Mouse (Mus musculus) retina, embryonic 14.5 days (tissue): Measurements from ENCODE around the gene Epp13.
"Not testable (repeated sequence)": the region's sequence is repeated elsewhere in the genome, so short reads cannot be mapped to it uniquely, and the experiment has no call there.

Experiments
- DNase-seq: peaks from one replicate; pipeline ENCODE4 v3.0.0-alpha.2; 2015; ENCODE audit warnings: low spot score

The Epp13 gene

DNA sequence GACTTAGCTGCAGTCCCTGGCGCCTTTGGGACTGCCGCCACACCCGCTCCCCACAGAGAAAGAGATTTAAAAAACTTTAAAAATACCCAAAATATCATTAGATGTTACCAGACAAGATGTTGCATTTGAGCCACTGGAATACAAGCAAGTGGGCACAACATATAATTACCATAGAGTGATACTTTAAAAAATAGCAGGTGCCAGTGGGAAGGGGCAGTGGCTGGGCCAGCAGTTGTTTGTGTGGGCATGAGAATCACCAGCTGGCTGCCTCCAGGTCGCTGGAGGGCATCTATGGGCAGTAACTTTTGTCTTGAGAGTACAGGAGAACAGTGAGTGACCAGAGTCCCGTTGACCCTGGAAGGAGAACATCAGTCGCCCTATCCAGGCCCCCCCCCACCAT, at the start of gene Epp13:
Gene Epp13 (plus strand): TSS at position 301 of the 400 bp plus-strand sequence.
- DNase-seq = no peak

DNA sequence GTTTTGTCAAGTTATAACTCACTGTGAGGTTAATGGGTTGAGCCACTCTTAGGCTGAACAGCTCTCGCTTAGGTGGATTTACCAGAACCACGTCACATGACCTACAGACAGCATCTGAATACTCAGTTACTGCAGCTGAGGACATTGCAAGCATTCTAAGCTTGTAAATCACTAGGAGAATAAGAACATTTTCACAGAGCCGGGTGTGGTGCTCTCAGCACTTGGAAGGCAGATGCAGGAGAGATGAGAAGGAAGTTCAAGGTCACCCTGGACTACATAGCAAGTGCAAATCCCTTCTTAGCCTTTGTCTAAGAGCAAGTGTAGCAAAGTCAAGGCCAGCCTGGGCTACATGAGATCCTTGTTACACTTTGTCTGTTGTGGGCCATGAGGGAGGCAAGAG, 48.3 kb upstream of the Epp13 start:
- no peak for DNase-seq

DNA sequence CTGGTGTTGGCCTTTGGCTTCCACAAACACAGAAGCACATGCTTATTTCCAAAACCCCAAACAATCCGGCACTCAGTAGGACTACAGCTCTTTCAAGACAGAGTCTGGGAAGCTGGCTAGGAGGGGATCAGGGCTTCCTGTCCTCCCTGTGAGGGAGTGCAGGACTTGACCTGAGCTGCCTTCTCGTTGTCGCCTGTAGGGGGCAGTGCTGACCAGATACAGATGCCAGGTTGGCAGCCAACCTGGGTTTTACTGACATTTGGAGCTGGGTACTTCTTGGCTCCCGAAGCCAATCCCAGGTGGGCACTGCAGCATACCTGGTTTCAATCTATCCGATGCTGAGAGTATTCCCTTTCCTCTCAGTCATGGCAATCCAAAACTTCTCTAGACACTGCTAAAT, 39.4 kb upstream of the Epp13 start:
- DNase-seq = no peak

DNA sequence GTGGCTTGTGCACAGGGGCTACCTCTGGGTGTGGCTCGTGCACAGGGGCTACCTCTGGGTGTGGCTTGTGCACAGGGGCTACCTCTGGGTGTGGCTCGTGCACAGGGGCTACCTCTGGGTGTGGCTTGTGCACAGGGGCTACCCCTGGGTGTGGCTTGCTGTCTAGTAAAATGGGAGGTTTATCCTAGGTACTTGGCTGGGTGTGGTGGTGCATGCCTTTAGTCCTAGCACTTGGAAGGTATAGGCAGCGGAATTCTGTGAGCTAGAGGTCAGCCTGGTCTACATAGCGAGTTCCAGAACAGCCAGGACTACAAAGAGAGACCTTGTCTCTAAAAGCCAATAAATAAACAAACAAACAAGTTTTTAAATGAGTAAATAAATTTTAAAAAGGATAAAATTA, 37.8 kb upstream of the Epp13 start:
- DNase-seq = not testable (repeated sequence)

DNA sequence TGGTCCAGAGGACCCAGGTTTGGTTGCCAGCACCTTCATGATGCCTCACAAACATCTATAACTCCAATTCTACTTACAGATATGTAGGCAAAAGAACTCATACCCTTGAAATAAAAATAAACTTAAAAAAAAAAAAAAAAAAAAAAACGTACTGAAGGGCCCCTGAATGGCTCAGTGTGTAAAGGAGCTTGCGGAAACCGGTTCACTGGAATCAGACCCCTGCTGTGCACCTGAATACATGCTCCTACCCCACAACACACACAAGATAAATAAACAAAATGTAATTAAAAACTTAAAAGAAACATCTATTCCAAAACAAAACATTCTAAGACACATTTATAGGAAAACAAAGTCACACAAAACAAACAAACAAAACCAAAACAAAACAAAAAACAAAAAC, 32.4 kb upstream of the Epp13 start:
- no peak for DNase-seq

DNA sequence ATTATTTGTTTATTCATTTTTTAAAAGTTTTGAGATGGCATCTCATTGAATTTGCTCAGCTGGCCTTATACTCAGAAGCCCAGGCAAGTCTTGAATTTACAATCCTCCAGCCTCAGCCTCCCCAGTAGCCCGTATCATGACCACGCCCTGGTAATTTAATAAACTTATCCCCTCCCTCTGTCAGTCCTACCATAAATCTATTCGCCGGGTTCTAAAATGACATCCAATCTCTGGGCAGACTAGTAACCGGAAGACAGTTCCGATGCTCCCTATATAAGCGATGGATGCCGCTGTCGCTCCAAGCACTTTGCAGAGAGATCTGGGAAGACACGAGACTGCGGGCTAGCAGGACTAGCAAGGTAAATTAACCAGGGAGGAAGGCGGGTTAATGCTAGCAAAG, 30.5 kb upstream of the Epp13 start, which contains the start of gene Zscan5b:
Gene Zscan5b (plus strand): TSS at position 301 of the 400 bp plus-strand sequence.
- no peak for DNase-seq

DNA sequence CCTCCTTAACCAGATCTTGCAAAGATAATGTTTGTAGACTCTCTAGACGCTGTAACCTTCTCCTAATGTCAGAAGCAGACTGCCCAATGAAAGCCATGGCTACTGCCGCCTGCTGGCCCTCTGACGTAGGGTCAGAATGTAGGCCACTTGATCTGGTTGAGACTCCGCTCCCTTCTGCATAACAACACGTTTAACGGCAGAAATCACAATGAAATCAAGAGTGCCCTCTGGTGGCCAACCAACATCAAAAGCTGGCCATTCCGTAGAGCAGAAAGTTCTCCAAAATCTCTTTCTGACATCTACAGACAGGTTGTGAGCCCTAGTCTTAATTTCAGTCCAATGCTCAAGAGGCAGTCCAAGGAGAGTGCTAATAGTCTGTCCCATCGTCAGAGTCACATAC, 24.0 kb upstream of the Epp13 start:
- peak; percentile 11 for DNase-seq

- no peak for DNase-seq
These were observed 12.7 kb upstream of the Epp13 start for GRCm38 (mm10) chr7:6239787-6240186.

DNA sequence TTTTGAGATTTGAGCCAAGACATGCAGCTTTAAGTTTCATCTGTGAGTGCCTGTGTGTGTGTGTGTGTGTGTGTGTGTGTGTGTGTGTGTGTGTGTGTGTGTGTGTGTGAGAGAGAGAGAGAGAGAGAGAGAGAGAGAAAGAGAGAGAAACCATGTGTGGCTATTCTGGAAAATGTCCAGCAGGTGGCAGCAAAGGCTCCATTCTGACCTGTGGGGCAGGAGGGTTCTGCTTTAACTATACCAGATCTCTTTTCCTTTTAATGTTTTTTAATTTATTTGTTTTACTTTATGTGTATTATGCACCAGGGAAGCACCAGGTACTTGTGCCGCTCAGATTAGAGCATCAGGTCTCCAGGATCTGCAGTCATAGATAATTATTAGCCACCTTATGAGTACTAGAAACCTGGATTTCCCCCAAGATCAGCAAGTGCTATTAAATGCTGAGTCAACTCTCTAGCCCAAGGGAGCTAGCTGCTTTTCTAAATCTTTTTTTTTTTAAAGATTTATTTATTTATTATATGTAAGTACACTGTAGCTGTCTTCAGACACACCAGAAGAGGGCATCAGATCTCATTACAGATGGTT, 11.6 kb upstream of the Epp13 start:
- peak; percentile 77 for DNase-seq

DNA sequence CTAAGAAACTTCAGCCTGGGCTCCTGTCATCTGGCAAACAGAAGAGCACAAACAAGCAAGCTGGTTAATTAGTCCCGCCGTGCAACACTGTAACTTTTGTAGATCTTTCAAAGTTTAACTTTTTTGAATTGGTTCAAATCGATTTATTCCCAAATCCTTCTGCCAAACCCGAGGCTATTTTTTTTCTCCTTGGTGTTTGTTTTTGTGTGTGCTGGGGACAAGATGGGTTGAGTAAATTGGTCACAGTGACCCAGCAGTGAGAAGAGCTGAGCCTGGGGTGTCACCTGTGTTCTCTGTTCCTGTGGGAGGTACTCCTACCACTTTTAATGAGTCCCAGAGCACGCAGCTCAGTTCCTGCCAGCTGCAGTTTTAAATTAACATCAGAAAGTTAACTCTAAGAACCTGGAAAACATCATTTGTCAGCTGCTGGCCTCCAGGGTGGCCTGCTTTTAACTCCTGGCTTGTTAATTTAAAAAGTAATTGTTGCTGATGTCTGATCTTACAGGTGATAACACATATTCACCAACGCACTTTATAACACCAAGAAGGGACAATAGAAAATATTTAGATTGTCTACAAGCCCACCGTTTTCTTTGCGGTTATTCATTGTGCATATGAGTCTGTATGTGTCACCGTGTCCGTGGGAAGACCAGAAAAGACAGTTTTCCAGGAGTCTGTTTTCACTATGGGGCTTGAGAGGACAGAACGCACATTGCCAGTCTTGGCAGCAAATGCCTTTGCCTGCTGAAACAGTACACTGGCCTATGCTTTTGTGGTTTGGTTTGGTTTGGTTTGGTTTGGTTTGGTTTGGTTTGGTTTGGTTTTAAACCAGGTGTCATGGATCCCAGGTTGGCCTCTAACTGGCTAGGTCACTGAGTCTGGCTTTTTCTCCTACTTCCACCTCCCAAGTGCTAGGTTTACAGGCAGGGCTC, 7.9 kb upstream of the Epp13 start:
- DNase-seq = no peak

- no peak for DNase-seq
These were observed 1.9 kb downstream of the Epp13 start for GRCm38 (mm10) chr7:6254451-6254850.

GRCm38 (mm10) chr7:6257386-6257785, 4.9 kb downstream of the Epp13 start:
- no peak for DNase-seq

- no peak for DNase-seq
These were observed 6.0 kb downstream of the Epp13 start for GRCm38 (mm10) chr7:6258232-6259220.

DNA sequence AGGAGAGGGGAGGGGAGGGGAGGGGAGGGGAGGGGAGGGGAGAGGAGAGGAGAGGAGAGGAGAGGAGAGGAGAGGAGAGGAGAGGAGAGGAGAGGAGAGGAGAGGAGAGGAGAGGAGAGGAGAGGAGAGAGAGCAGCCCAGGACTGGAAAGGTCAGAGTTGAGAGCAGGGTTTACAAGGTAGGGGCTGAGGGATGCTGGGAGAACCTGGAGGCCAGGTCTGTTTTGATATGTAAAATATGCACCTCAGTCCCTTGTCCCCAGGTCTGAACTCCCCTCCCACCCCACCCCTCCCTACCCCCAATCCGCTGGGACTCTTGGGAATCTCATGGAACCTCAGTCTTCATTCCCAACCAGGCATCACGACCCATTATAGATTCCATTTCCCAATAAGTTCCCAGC, 7.5 kb downstream of the Epp13 start:
- not testable (repeated sequence) for DNase-seq

DNA sequence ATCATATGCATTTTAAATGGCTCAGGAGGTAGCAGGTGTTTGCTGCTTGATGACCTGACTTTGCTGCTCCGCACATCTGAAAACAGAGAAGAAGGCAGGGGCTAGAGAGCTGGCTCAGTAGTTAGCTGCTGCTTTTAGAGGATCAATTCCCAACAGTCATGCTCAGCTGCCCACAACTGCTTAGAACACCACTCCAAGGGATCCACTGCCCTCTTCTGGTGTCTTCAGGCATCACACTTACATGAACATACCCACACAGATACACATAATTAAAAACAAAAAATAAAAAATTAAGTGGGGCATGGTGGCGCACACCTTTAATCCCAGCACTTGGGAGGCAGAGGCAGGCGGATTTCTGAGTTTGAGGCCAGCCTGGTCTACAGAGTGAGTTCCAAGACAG, 9.6 kb downstream of the Epp13 start:
- DNase-seq = no peak

DNA sequence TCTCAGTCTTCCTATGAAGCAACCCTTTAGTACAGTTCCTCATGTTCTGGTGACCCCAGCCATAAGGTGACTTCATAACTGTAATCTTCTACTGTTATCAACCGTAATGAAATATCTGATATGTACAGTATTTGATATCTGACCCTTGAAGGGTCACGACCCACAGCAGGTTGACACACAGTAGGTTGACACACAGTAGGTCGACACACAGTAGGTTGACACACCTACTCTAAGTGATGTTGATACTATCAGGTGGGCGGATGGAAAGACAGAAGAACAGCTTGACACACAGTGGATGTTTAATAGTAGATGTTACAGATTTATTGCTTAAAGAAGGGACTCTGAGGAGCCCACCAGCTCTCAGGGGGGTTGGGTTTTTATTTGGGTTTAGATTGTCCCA, 10.5 kb downstream of the Epp13 start:
- no peak for DNase-seq

GRCm38 (mm10) chr7:6265695-6266094, 13.2 kb downstream of the Epp13 start:
- peak; percentile 14 for DNase-seq

- DNase-seq = no peak
These were observed 25.4 kb downstream of the Epp13 start for GRCm38 (mm10) chr7:6277906-6278305.

DNA sequence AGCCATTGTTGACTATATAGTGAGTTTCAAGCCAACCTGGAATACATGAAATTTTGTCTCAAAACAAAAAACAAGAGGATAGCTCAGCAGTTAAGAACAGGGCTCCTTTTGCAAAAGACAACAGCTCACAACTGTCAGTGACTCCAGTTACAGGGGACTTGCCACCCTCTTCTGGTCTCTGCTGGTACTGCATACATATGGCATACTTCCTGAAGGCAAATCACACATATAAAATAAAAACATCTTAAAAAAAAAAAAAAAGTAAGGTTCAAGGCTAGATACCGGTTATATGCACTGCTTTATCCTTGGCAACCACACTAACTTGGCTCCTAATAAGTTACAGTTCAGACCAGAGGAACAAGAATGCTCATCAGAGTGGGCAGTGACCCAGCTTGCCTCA, 30.2 kb downstream of the Epp13 start:
- peak; percentile 87 for DNase-seq

- DNase-seq = peak; percentile 91
These were observed 31.1 kb downstream of the Epp13 start for GRCm38 (mm10) chr7:6283451-6284075.

- DNase-seq = no peak
These were observed 32.0 kb downstream of the Epp13 start for GRCm38 (mm10) chr7:6284442-6285012.
